Mouse (Mus musculus) midbrain, embryonic 14.5 days (tissue): ENCODE measurements around the gene Mageb3. TPM values are rescaled to one million over a fixed set of nuclear protein-coding genes. Genes with fewer than 3 reads are reported as not detected.

Experiments
- ATAC-seq: fragments of 200-750 bp; cut with Nextera tagmentation; 2 replicates; pipeline ENCODE4 v1.8.0; 2017; ENCODE audit warnings: moderate number of reproducible peaks, moderate library complexity; ENCODE audit not compliant: low FRiP score, low TSS enrichment
- DNase-seq: peaks from one replicate; pipeline ENCODE4 v3.0.0-alpha.2; 2015
- H3K27ac ChIP-seq: fragments of 300-500 bp; sonication (generic); replicated peaks from 2 replicates; pipeline ENCODE4 v1.5.1; 2014; ENCODE audit warnings: mild to moderate bottlenecking, low read depth, low read length, moderate library complexity
- H3K27me3 ChIP-seq: fragments of 300-500 bp; sonication (generic); 2 replicates; pipeline ENCODE4 v1.6.1; 2014; ENCODE audit warnings: low read length, control low read depth, mixed read lengths; ENCODE audit not compliant: control insufficient read depth, insufficient read depth
- H3K36me3 ChIP-seq: fragments of 300-500 bp; sonication (generic); 2 replicates; pipeline ENCODE4 v1.6.1; 2014; ENCODE audit warnings: low read length, control low read depth; ENCODE audit not compliant: control insufficient read depth, insufficient read depth
- H3K4me1 ChIP-seq: fragments of 300-500 bp; sonication (generic); 2 replicates; pipeline ENCODE4 v1.6.1; 2014; ENCODE audit warnings: mild to moderate bottlenecking, antibody characterized with exemption, low read length, control low read depth; ENCODE audit not compliant: control insufficient read depth, insufficient read depth
- H3K4me2 ChIP-seq: fragments of 300-500 bp; sonication (generic); 2 replicates; pipeline ENCODE4 v1.6.1; 2014; ENCODE audit warnings: mild to moderate bottlenecking, low read length, moderate library complexity
- H3K4me3 ChIP-seq: fragments of 300-500 bp; sonication (generic); replicated peaks from 2 replicates; pipeline ENCODE4 v1.5.1; 2014; ENCODE audit warnings: low read depth, low read length
- H3K9ac ChIP-seq: fragments of 300-500 bp; sonication (generic); replicated peaks from 2 replicates; pipeline ENCODE4 v1.6.1; 2014; ENCODE audit warnings: mild to moderate bottlenecking, low read length, moderate library complexity
- H3K9me3 ChIP-seq: fragments of 300-500 bp; sonication (generic); 2 replicates; pipeline ENCODE4 v1.6.1; 2016; ENCODE audit warnings: low read length, control low read depth, mixed read lengths; ENCODE audit not compliant: control insufficient read depth
- WGBS: fragments of 180-500 bp; shearing (Covaris S2); extraction: QIAGEN DNeasy Blood & Tissue Kit; methylation state at CpG from one replicate; pipeline ENCODE4 v1.1.7; 2014; 5-methylcytosine and 5-hydroxymethylcytosine counted together
- polyA plus RNA-seq: library from polyadenylated mRNA; unstranded; fragments of >200 nt; fragmentation: Nextera tagmentation; extraction: Ambion mirVana; gene quantifications from 2 replicates; pipeline ENCODE4 v1.2.1, GENCODE M21; 2014

Mageb3 gene
- polyA plus RNA-seq, 1 experiment from 2014 or later: 0.63 TPM

DNA sequence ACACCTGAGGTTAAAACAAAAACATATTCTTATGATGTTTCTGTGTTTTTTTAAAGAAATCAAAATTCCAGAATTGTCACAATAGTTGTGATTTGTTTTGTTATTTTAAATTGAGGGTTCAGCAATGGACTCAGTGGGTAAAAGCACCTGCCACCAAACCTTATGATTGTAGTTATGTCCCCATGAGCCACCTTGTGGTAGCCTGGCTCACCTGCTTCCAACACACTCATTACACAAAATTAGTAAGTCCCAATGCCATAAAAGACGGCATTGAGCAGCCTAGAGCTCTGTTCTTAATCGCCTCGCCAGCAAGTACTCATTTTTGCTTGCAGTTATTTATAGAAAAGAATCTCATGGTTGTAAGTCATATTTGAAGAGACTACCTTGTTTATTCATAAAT, 45.9 kb downstream of the Mageb3 start:
- no peak for ATAC-seq
- H3K27me3 ChIP-seq: no peaks in the 10 kb centered on the region
- DNase-seq: peak; percentile 12
- H3K9ac ChIP-seq: no peak overlapping the region
- H3K36me3 ChIP-seq: peaks cover 47% of the 10 kb centered on the region
- H3K27ac ChIP-seq: no peak overlapping the region
- no peak overlapping the region for H3K4me3 ChIP-seq
- H3K4me1 ChIP-seq: no peaks in the 10 kb centered on the region
- WGBS: 90% methylated on average over 3 of the region's 3 CpGs
- no peaks in the 10 kb centered on the region for H3K9me3 ChIP-seq
- H3K4me2 ChIP-seq: no peak overlapping the region

Other genes with a start within 250 kb of the Mageb3 start
- gene Frmd5, start 149.0 kb downstream of the Mageb3 start, polyA plus RNA-seq: 29.0 and 32.0 TPM in 2 replicates
- 26.6 and 26.7 TPM in 2 replicates for gene Casc4, start 89.1 kb downstream of the Mageb3 start, polyA plus RNA-seq
- 34.1 and 41.1 TPM in 2 replicates for gene Ctdspl2, start 91 bp downstream of the Mageb3 start, polyA plus RNA-seq
- 10.1 TPM in 2 replicates for gene Eif3j1, start 72.5 kb upstream of the Mageb3 start, polyA plus RNA-seq
- 9.4 and 12.1 TPM in 2 replicates for gene Spg11, start 162.3 kb upstream of the Mageb3 start, polyA plus RNA-seq
- gene B2m, start 191.6 kb upstream of the Mageb3 start, polyA plus RNA-seq: 61.7 and 114 TPM in 2 replicates
- gene Trim69, start 204.6 kb upstream of the Mageb3 start, polyA plus RNA-seq: not detected in 2 replicates
- not detected in 2 replicates for gene Patl2, start 230.1 kb upstream of the Mageb3 start, polyA plus RNA-seq
- not detected in 2 replicates for gene Terb2, start 230.2 kb upstream of the Mageb3 start, polyA plus RNA-seq